Mouse (Mus musculus): ENCODE results near the gene Lgals4. TPM values are rescaled to one million over a fixed set of nuclear protein-coding genes. Genes with fewer than 3 reads are reported as not detected.

Lgals4 gene
- polyA plus RNA-seq, 1 experiment from 2014 or later = 5.6 TPM

DNA sequence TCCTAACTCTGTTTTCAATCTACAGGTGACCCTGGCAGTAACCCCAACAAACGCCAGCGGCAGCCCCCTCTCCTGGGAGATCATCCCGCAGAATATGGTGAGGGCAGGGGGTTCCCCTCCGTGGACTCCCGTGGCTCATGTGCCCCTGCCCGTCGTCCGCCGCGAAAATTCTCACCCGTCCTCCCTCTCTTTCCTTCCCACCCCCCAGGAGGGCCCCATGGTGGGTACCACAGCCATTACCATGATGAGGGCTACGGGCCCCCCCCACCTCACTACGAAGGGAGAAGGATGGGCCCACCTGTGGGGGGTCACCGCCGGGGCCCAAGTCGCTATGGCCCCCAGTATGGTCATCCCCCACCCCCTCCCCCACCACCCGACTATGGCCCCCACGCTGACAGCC is 15.2 kb upstream of the Lgals4 start:
- Histone ChIP-seq H3K4me1 (replicated peaks) (peaks cover 72% of the 10 kb centered on the region), H3K9me3 (no peaks in the 10 kb centered on the region), H3K27me3 (no peaks in the 10 kb centered on the region), H3K4me3 (no peak overlapping the region), H3K27ac (no peak overlapping the region), H3K9ac (0 out of 2 replicates have a peak overlapping the region, but pooled peaks have one; percentile 21), H3K4me2 (no peak overlapping the region), H3K36me3 (peaks cover 95% of the 10 kb centered on the region)
- ATAC-seq (ENCODE audit: low FRiP score) = no peak
- WGBS = 81% methylated on average over 18 of the region's 18 CpGs

DNA sequence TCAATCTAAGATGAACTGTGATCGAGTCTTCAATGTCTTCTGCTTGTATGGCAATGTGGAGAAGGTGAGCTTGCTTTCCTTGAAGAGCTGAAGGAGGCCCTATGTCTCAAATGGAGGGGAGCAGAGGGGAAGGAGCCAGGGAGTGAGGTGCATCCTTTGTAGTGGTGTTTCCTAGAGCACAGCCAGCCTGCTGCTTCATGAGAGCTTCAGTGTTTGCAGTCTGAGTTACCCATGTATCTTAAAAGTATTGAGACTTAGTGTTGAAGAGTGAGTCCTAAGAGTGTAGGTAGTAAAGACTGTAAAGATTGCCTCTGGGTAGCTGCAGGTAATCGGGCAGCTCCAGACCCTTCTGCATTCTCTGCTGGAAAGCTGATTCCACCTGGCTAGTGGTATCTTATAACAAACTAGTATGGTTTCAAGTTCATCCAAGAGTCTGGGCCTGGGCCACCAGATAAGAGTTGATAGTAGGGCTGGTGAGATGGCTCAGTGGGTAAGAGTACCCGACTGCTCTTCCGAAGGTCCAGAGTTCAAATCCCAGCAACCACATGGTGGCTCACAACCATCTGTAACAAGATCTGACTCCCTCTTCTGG is 14.7 kb upstream of the Lgals4 start:
- Histone ChIP-seq H3K27me3 (no peaks in the 10 kb centered on the region), H3K27ac (no peak overlapping the region), H3K9me3 (no peaks in the 10 kb centered on the region), H3K9ac (no peak overlapping the region), H3K36me3 (peaks cover 90% of the 10 kb centered on the region), H3K4me3 (no peak overlapping the region), H3K4me2 (no peak overlapping the region), H3K4me1 (replicated peaks) (peaks cover 67% of the 10 kb centered on the region)
- no peak for ATAC-seq (ENCODE audit: low FRiP score)
- 83% methylated on average over 4 of the region's 4 CpGs for WGBS

DNA sequence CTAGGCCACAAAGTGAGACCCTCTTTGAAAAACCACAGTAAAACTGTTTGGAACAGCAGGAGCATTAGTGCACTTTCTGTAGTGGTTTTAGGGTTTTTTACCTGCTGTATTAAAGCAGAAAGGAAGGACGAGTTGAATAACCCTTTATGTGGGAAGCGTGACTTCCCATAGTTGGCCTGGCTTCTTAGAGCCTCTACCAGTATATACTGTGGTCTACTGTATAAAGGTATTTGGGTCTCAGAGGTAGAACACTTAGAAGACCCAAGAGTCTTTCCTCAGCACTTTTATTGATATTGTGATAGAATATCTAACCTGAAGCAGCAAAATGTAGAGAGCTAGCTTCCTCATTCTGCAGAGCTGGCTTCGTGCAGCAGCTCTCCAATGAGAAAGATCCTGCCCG is 14.1 kb upstream of the Lgals4 start:
- H3K27me3 ChIP-seq = no peaks in the 10 kb centered on the region
- H3K27ac ChIP-seq = peak overlapping the region; percentile 76

DNA sequence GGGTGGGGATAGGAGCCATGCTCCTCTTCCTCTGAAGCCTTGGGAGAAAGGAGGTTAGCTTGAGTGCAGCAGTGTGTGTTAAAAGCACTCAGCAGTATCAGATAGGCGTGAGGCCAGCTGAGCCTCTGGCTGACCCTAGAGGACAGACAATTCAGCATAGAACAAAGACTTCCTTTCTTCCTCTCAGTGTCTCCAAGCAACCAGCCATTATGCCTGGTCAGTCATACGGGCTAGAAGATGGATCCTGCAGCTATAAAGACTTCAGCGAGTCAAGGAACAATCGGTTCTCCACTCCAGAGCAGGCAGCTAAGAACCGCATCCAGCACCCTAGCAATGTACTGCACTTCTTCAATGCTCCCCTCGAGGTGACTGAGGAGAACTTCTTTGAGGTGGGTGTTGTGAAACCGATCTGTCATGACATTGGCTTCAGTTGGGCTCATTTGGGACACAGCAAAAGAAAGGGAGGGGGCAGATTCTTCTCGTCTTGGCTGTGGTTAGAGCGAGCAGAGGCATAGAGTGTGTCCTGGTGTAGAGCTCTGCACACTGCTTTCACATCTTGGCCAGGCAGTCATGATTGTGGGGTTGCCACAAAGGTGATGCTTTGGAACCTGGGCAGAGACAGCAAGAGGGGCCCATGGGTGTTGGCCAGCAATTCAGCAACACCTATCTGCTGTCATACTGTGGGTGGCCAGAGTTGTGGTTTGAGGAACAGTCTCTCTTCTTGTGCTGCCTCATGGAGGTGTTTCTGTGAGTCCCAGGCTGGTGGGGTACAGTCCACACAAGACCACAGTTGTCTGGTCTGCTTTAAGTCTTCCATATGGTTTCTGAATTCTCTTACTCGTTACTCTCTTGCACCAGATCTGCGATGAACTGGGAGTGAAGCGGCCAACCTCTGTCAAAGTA is 13.0 kb upstream of the Lgals4 start:
- ATAC-seq (ENCODE audit: low FRiP score) = no peak
- peak overlapping the region; percentile 76 for H3K27ac ChIP-seq
- H3K9me3 ChIP-seq = no peaks in the 10 kb centered on the region
- 35% methylated on average over 12 of the region's 12 CpGs for WGBS
- peaks cover 64% of the 10 kb centered on the region for H3K4me1 ChIP-seq (replicated peaks)
- H3K4me3 ChIP-seq = no peak overlapping the region
- no peaks in the 10 kb centered on the region for H3K27me3 ChIP-seq
- H3K4me2 ChIP-seq = no peak overlapping the region
- H3K36me3 ChIP-seq = peaks cover 73% of the 10 kb centered on the region
- H3K9ac ChIP-seq = 0 out of 2 replicates have a peak overlapping the region, but pooled peaks have one; percentile 49

More for the DNA sequence above, 14.1 kb upstream of the Lgals4 start:
- H3K36me3 ChIP-seq = peaks cover 84% of the 10 kb centered on the region
- H3K4me3 ChIP-seq = no peak overlapping the region
- no peak overlapping the region for H3K4me2 ChIP-seq
- H3K9me3 ChIP-seq = no peaks in the 10 kb centered on the region
- no peak for ATAC-seq (ENCODE audit: low FRiP score)
- peak overlapping the region; percentile 49; the same call in 1 of the 2 replicates for H3K9ac ChIP-seq
- peaks cover 67% of the 10 kb centered on the region for H3K4me1 ChIP-seq (replicated peaks)
- 74% methylated on average over 4 of the region's 4 CpGs for WGBS

DNA sequence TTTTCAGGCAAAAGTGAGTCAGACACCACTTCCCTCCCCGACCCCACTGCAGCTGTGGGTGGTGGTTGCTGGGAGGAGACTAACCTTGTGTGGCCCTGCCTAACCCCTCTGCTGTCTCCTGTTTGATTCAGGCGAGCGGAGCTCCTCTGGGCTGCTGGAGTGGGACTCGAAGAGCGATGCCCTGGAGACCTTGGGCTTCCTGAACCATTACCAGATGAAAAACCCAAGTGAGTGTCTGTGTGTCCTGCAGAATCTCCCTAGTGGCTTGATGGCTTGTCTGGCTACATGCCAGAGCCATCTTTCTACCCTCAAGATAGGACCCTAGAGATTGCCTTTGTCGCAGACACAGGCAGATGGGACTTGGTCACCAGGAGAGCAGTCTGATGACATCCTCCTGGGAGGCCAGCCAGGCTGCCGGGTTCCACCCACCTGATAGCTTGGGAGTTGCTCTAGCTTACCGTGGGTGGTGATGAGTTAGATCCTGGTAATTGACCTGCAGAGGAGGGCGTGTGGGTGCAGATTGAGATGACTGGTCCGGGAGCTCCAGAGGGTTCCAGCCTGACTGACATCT is 12.3 kb upstream of the Lgals4 start:
- 45% methylated on average over 10 of the region's 10 CpGs for WGBS
- Histone ChIP-seq H3K4me2 (no peak overlapping the region), H3K9ac (no peak overlapping the region), H3K27ac (peak overlapping the region; percentile 76), H3K27me3 (no peaks in the 10 kb centered on the region), H3K4me1 (replicated peaks) (peaks cover 64% of the 10 kb centered on the region), H3K4me3 (no peak overlapping the region), H3K36me3 (peaks cover 66% of the 10 kb centered on the region), H3K9me3 (no peaks in the 10 kb centered on the region)
- ATAC-seq (ENCODE audit: low FRiP score) = no peak

DNA sequence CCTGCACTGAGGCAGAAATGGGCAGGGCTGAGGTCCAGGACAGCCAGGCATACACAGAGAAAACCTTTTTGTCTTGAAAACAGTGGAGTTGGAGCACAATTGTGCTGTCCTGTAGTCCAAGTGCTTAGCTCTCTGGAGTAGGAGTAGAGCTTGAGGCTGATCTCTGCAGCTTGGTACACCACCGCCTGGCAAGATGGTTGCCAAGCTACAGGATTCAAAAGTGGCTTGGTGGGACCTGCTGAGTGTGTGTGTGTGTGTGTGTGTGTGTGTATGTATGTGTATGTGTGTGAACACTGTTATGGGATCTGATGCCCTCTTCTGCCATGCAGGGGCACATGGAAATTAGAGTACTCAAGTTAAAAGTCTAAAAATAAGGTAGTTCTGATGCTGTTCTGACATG is 11.1 kb upstream of the Lgals4 start:
- H3K36me3 ChIP-seq = peaks cover 54% of the 10 kb centered on the region
- H3K4me1 ChIP-seq (replicated peaks) = peaks cover 52% of the 10 kb centered on the region
- WGBS = 56% methylated on average over 1 of the region's 1 CpGs

DNA sequence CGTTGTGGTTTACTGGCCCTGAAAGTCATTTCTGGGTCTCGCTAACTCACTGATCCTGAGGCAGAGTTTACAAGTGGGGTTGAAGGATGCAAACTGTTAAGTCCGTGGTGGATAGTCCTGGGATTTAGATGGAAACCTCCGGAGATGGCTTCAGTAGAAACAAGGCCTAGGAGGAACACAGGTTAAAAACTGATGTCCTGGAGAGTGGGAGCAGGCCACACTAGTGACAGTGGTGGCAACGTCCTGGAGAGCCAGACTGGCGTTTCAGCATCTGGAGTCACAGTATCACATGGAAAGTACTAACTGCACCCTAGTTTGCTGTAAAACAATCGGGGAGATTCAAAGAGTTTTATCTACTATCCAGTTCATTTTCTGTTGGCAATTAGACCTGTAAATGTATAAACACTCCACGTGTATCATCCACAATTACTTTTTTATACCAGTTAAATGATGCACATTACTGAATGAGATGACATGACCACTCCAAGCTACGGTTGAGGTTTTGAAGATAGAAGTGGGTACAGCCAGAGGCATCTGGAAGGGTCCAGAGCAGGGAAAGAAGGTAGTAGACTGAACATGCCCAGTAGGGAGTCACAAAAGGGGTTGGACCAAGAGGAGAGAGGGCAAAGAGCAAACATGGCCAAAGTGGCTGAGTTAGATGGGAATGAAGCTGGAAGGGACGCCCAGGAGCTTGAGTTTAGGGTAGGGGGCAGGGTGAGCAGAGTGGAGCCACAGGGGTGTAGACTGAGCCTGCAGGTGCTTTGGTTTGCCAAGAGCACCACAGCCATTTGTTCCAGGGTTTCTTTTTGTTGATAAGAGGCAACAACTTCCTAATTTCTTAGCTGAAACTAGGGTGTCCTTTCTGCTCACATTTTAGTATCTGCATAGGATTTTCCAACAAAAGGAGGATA is 10.4 kb upstream of the Lgals4 start:
- Histone ChIP-seq H3K36me3 (peaks cover 47% of the 10 kb centered on the region), H3K4me3 (no peak overlapping the region), H3K4me1 (replicated peaks) (peaks cover 45% of the 10 kb centered on the region), H3K27me3 (no peaks in the 10 kb centered on the region), H3K9ac (no peak overlapping the region), H3K9me3 (no peaks in the 10 kb centered on the region), H3K4me2 (no peak overlapping the region), H3K27ac (peak overlapping the region; percentile 9; the same call in 1 of the 2 replicates)
- ATAC-seq (ENCODE audit: low FRiP score) = no peak
- WGBS = 66% methylated on average over 10 of the region's 10 CpGs

More for the DNA sequence above, 11.1 kb upstream of the Lgals4 start:
- no peaks in the 10 kb centered on the region for H3K9me3 ChIP-seq
- no peak for ATAC-seq (ENCODE audit: low FRiP score)
- 0 out of 2 replicates have a peak overlapping the region, but pooled peaks have one; percentile 3 for H3K27ac ChIP-seq
- no peak overlapping the region for H3K9ac ChIP-seq
- no peak overlapping the region for H3K4me2 ChIP-seq
- H3K27me3 ChIP-seq = no peaks in the 10 kb centered on the region
- H3K4me3 ChIP-seq = no peak overlapping the region

DNA sequence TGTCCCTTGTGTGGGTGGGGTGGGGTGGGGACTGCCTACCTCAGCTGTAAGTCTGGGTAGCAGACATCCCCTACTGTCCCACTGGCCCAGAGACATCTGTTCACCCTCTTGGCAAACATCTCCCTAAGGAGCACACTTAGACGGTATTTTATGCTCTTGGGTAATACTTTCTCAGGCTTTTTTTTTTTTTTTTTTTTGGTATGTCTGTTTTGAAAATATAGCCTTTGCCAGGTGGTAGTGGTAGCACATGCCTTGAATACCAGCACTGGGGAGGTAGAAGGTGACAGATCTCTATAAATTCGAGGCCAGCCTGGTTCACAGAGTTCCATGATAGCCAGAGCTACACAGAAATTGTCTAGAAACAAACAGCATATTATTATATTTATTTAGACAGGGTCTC is 9.7 kb upstream of the Lgals4 start:
- no peak overlapping the region for H3K4me2 ChIP-seq
- H3K4me1 ChIP-seq (replicated peaks) = peaks cover 41% of the 10 kb centered on the region
- peak overlapping the region; percentile 84; the same call in 1 of the 2 replicates for H3K27ac ChIP-seq
- peaks cover 40% of the 10 kb centered on the region for H3K36me3 ChIP-seq
- H3K27me3 ChIP-seq = no peaks in the 10 kb centered on the region
- ATAC-seq (ENCODE audit: low FRiP score) = no peak
- WGBS = 43% methylated on average over 2 of the region's 2 CpGs
- H3K9ac ChIP-seq = no peak overlapping the region
- no peaks in the 10 kb centered on the region for H3K9me3 ChIP-seq
- H3K4me3 ChIP-seq = no peak overlapping the region

DNA sequence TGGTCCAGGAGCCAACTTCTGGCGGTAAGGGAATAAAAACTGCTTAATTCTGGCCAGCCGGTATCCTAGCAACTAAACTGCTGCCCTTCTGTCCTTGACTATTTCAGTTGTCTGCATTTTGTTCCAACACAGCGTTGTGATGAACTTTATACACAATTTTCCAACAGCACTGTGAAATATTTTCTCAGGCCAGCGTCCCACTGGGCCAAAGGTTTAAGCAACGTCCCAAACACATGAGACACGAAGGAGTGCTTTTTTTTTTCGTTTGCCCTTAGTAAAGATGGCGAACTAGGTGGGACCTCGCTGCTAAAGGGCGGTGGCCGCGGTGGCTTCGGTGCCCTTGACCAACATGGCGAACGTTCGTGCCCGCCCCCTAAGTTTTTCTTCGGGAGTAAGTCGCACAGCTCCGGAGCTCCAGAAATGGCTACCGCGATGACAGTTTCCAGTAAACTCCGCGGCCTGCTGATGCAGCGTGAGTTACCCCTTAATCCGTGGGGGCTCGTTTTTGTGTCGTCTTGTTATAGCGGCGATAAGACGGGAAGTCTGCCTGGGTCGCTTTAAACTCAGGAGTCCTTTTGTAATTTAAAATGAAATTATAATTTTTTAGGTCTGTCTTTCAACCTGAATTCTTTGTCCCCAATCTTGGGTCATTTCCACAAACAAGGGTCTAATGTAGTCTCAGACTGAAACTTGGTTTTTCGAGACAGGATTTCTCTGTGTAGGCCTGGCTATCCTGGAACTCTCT is 8.5 kb upstream of the Lgals4 start, which contains the start of gene Ech1:
Gene Ech1 (plus strand): TSS at position 277 of the 745 bp plus-strand sequence.
- 3% methylated on average over 33 of the region's 33 CpGs for WGBS
- H3K27me3 ChIP-seq = no peaks in the 10 kb centered on the region
- H3K4me3 ChIP-seq = peak within 1 kb of the TSS; percentile 47
- peak within 1 kb of the TSS; percentile 84 for H3K27ac ChIP-seq
- H3K36me3 ChIP-seq = peaks cover 35% of the 10 kb centered on the region
- H3K9ac ChIP-seq = peak within 1 kb of the TSS; percentile 67
- no peaks in the 10 kb centered on the region for H3K9me3 ChIP-seq
- H3K4me2 ChIP-seq = peak within 1 kb of the TSS; percentile 58
- peak; percentile 71 for ATAC-seq (ENCODE audit: low FRiP score)
- peaks cover 31% of the 10 kb centered on the region for H3K4me1 ChIP-seq (replicated peaks)

DNA sequence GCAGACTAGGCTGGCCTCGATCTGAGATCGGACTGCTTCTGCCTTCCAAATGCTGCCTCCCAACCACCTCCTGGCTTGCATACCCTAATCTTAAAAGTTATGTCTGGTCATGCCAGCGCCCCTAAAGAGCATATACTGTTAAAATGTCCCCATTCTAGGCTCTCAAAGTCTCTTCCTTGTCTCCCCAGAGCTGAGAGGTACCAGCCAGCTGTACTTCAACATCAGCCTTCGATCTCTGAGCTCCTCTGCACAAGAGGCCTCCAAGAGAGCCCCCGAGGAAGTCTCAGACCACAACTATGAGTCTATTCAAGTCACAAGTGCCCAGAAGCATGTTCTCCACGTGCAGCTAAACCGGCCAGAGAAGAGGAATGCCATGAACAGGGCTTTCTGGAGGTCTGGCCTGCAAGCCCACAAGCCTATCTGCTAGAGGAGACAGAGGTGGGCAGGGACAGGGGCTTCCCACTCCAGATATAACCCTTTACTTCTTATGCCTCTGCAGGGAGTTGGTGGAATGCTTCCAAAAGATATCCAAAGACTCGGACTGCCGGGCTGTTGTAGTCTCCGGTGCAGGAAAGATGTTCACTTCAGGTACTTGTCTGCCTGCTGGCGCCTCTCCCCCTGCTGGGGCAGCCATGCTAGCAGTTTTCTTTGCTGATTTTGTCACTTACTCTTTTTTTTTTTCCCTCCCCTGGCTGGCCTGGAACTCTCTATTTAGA is 7.8 kb upstream of the Lgals4 start:
- Histone ChIP-seq H3K4me1 (replicated peaks) (peaks cover 24% of the 10 kb centered on the region), H3K9me3 (no peaks in the 10 kb centered on the region), H3K4me3 (peak overlapping the region; percentile 47), H3K27me3 (no peaks in the 10 kb centered on the region), H3K4me2 (peak overlapping the region; percentile 58), H3K9ac (peak overlapping the region; percentile 67), H3K27ac (peak overlapping the region; percentile 84), H3K36me3 (peaks cover 35% of the 10 kb centered on the region)
- ATAC-seq (ENCODE audit: low FRiP score) = no peak
- 58% methylated on average over 11 of the region's 11 CpGs for WGBS

All from hindbrain, embryonic 13.5 days (tissue).